Mouse (Mus musculus) lung, postnatal 0 days (tissue): Measurements from ENCODE around the gene Slc34a3.

ENCODE experiments used
- CTCF ChIP-seq: IDR thresholded peaks from 2 replicates; pipeline ENCODE4 v1.5.1; 2016; ENCODE audit warnings: antibody characterized with exemption, mild to moderate bottlenecking
- EP300 ChIP-seq: IDR thresholded peaks from 2 replicates; pipeline ENCODE4 v1.6.1; 2016; ENCODE audit warnings: antibody characterized with exemption, mild to moderate bottlenecking, control low read depth

DNA sequence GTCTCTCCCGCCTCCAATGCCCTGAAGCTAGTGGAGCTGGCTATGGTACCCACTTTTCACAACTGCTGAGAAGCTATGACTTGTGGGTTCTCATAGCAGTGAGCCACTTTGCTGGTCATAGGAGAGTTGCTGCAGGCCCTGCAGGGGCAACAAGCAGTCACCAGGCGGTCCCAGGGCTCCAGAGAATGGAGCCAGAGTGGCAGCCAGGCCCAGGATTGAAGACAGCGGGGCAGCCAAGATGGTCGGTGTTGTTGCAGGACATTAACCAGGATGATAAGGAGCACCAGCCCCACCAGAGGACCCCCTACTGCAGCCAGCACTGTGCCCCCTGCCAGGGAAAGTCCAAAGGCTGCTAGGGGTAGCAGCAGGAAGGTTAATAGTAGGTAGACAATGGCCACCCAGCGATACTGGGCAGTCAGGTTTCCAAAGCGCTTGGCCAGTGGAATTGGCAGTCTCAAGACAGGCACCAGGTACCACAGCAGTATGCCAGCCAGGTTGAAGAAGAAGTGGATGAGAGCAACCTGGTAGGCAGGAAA lies 5.1 kb downstream of the Slc34a3 start:
- TF ChIP-seq CTCF = no peak
- TF ChIP-seq EP300 = no peak
